Mouse (Mus musculus): ENCODE measurements around the gene Rpl9-ps6. TPM values are rescaled to one million over a fixed set of nuclear protein-coding genes. Genes with fewer than 3 reads are reported as not detected.

Rpl9-ps6 gene
- polyA plus RNA-seq, 1 experiment from 2014 or later = 142 TPM

GRCm38 (mm10) chr19:32448931-32449330 is 17.4 kb downstream of the Rpl9-ps6 start:
- 92% methylated on average over 10 of the region's 10 CpGs for WGBS
- Histone ChIP-seq H3K4me3 (ENCODE audit: low read length) (no peak overlapping the region), H3K4me1 (ENCODE audit: control insufficient read depth, insufficient read depth, low read length) (no peaks in the 10 kb centered on the region), H3K27me3 (ENCODE audit: control insufficient read depth, insufficient read depth, low read length) (no peaks in the 10 kb centered on the region), H3K9me3 (ENCODE audit: control insufficient read depth, low read length) (peaks cover 3% of the 10 kb centered on the region; the same call in 1 of the 2 replicates), H3K36me3 (ENCODE audit: control insufficient read depth, insufficient read depth, low read length) (no peaks in the 10 kb centered on the region), H3K4me2 (replicated peaks; ENCODE audit: low read depth, low read length) (no peak overlapping the region), H3K9ac (ENCODE audit: low read depth, low read length) (no peak overlapping the region), H3K27ac (ENCODE audit: low read depth, low read length) (no peak overlapping the region)
- no peak for ATAC-seq (ENCODE audit: low FRiP score, low TSS enrichment)

GRCm38 (mm10) chr19:32441568-32441967 is 24.8 kb downstream of the Rpl9-ps6 start:
- Histone ChIP-seq H3K4me3 (ENCODE audit: low read length) (no peak overlapping the region), H3K4me1 (ENCODE audit: control insufficient read depth, insufficient read depth, low read length) (no peaks in the 10 kb centered on the region), H3K36me3 (ENCODE audit: control insufficient read depth, insufficient read depth, low read length) (no peaks in the 10 kb centered on the region), H3K9ac (ENCODE audit: low read depth, low read length) (no peak overlapping the region), H3K27ac (ENCODE audit: low read depth, low read length) (no peak overlapping the region), H3K9me3 (ENCODE audit: control insufficient read depth, low read length) (no peaks in the 10 kb centered on the region), H3K27me3 (ENCODE audit: control insufficient read depth, insufficient read depth, low read length) (no peaks in the 10 kb centered on the region), H3K4me2 (replicated peaks; ENCODE audit: low read depth, low read length) (no peak overlapping the region)
- WGBS = 97% methylated on average over 10 of the region's 11 CpGs
- ATAC-seq (ENCODE audit: low FRiP score, low TSS enrichment) = no peak

GRCm38 (mm10) chr19:32439356-32439755 is 27.0 kb downstream of the Rpl9-ps6 start:
- ATAC-seq (ENCODE audit: low FRiP score, low TSS enrichment) = no peak
- Histone ChIP-seq H3K36me3 (ENCODE audit: control insufficient read depth, insufficient read depth, low read length) (no peaks in the 10 kb centered on the region), H3K27ac (ENCODE audit: low read depth, low read length) (no peak overlapping the region), H3K4me1 (ENCODE audit: control insufficient read depth, insufficient read depth, low read length) (no peaks in the 10 kb centered on the region), H3K4me2 (replicated peaks; ENCODE audit: low read depth, low read length) (no peak overlapping the region), H3K4me3 (ENCODE audit: low read length) (no peak overlapping the region), H3K27me3 (ENCODE audit: control insufficient read depth, insufficient read depth, low read length) (no peaks in the 10 kb centered on the region), H3K9ac (ENCODE audit: low read depth, low read length) (no peak overlapping the region), H3K9me3 (ENCODE audit: control insufficient read depth, low read length) (no peaks in the 10 kb centered on the region)
- 87% methylated on average over 2 of the region's 2 CpGs for WGBS

- H3K27me3 ChIP-seq (ENCODE audit: control insufficient read depth, insufficient read depth, low read length) = no peaks in the 10 kb centered on the region
- no peak overlapping the region for H3K9ac ChIP-seq (ENCODE audit: low read depth, low read length)
- no peaks in the 10 kb centered on the region for H3K4me1 ChIP-seq (ENCODE audit: control insufficient read depth, insufficient read depth, low read length)
- no peak for ATAC-seq (ENCODE audit: low FRiP score, low TSS enrichment)
- H3K36me3 ChIP-seq (ENCODE audit: control insufficient read depth, insufficient read depth, low read length) = no peaks in the 10 kb centered on the region
- no peak overlapping the region for H3K4me2 ChIP-seq (replicated peaks; ENCODE audit: low read depth, low read length)
- H3K4me3 ChIP-seq (ENCODE audit: low read length) = no peak overlapping the region
- no peak overlapping the region for H3K27ac ChIP-seq (ENCODE audit: low read depth, low read length)
- H3K9me3 ChIP-seq (ENCODE audit: control insufficient read depth, low read length) = no peaks in the 10 kb centered on the region
- 88% methylated on average over 3 of the region's 3 CpGs for WGBS
Observed at GRCm38 (mm10) chr19:32425856-32426255, 40.5 kb downstream of the Rpl9-ps6 start.

- Histone ChIP-seq H3K4me2 (replicated peaks; ENCODE audit: low read depth, low read length) (no peak overlapping the region), H3K27me3 (ENCODE audit: control insufficient read depth, insufficient read depth, low read length) (no peaks in the 10 kb centered on the region), H3K9ac (ENCODE audit: low read depth, low read length) (no peak overlapping the region), H3K36me3 (ENCODE audit: control insufficient read depth, insufficient read depth, low read length) (no peaks in the 10 kb centered on the region), H3K27ac (ENCODE audit: low read depth, low read length) (no peak overlapping the region), H3K4me1 (ENCODE audit: control insufficient read depth, insufficient read depth, low read length) (no peaks in the 10 kb centered on the region), H3K9me3 (ENCODE audit: control insufficient read depth, low read length) (no peaks in the 10 kb centered on the region), H3K4me3 (ENCODE audit: low read length) (no peak overlapping the region)
- no peak for ATAC-seq (ENCODE audit: low FRiP score, low TSS enrichment)
- WGBS = 79% methylated on average over 3 of the region's 3 CpGs
Observed at GRCm38 (mm10) chr19:32424706-32425105, 41.7 kb downstream of the Rpl9-ps6 start.

GRCm38 (mm10) chr19:32419069-32419468 is 47.3 kb downstream of the Rpl9-ps6 start:
- Histone ChIP-seq H3K27me3 (ENCODE audit: control insufficient read depth, insufficient read depth, low read length) (no peaks in the 10 kb centered on the region), H3K27ac (ENCODE audit: low read depth, low read length) (no peak overlapping the region), H3K4me3 (ENCODE audit: low read length) (no peak overlapping the region), H3K9me3 (ENCODE audit: control insufficient read depth, low read length) (no peaks in the 10 kb centered on the region), H3K4me2 (replicated peaks; ENCODE audit: low read depth, low read length) (no peak overlapping the region), H3K9ac (ENCODE audit: low read depth, low read length) (no peak overlapping the region), H3K4me1 (ENCODE audit: control insufficient read depth, insufficient read depth, low read length) (no peaks in the 10 kb centered on the region), H3K36me3 (ENCODE audit: control insufficient read depth, insufficient read depth, low read length) (no peaks in the 10 kb centered on the region)
- 60% methylated on average over 3 of the region's 3 CpGs for WGBS
- ATAC-seq (ENCODE audit: low FRiP score, low TSS enrichment) = no peak

- ATAC-seq (ENCODE audit: low FRiP score, low TSS enrichment) = no peak
- H3K9me3 ChIP-seq (ENCODE audit: control insufficient read depth, low read length) = no peaks in the 10 kb centered on the region
- H3K27ac ChIP-seq (ENCODE audit: low read depth, low read length) = no peak overlapping the region
- no peaks in the 10 kb centered on the region for H3K36me3 ChIP-seq (ENCODE audit: control insufficient read depth, insufficient read depth, low read length)
- no peak overlapping the region for H3K4me2 ChIP-seq (replicated peaks; ENCODE audit: low read depth, low read length)
- H3K4me1 ChIP-seq (ENCODE audit: control insufficient read depth, insufficient read depth, low read length) = no peaks in the 10 kb centered on the region
- H3K27me3 ChIP-seq (ENCODE audit: control insufficient read depth, insufficient read depth, low read length) = no peaks in the 10 kb centered on the region
- H3K9ac ChIP-seq (ENCODE audit: low read depth, low read length) = no peak overlapping the region
- WGBS = 93% methylated on average over 7 of the region's 7 CpGs
- H3K4me3 ChIP-seq (ENCODE audit: low read length) = no peak overlapping the region
Observed at GRCm38 (mm10) chr19:32416692-32417317, 49.6 kb downstream of the Rpl9-ps6 start.

Other genes starting within 250 kb of the Rpl9-ps6 start
- gene Sgms1, start 76.9 kb downstream of the Rpl9-ps6 start, polyA plus RNA-seq (2014; fragmentation: Nextera tagmentation; extraction: Ambion mirVana) = 32.1 and 50.8 TPM in 2 replicates
- 62.6 and 82.4 TPM in 2 replicates for gene Minpp1, start 19.2 kb upstream of the Rpl9-ps6 start, polyA plus RNA-seq (2014; fragmentation: Nextera tagmentation; extraction: Ambion mirVana)
- 10.9 and 19.1 TPM in 2 replicates for gene Papss2, start 129.2 kb upstream of the Rpl9-ps6 start, polyA plus RNA-seq (2014; fragmentation: Nextera tagmentation; extraction: Ambion mirVana)